Mouse (Mus musculus): ENCODE measurements around the gene Stat2. TPM values are rescaled to one million over a fixed set of nuclear protein-coding genes. Genes with fewer than 3 reads are reported as not detected.

The Stat2 gene
- 10 to 100 TPM in 1 of 2 experiments, 1 to 10 TPM in 1; 8.4 to 15.4 TPM for total RNA-seq (2021)

DNA sequence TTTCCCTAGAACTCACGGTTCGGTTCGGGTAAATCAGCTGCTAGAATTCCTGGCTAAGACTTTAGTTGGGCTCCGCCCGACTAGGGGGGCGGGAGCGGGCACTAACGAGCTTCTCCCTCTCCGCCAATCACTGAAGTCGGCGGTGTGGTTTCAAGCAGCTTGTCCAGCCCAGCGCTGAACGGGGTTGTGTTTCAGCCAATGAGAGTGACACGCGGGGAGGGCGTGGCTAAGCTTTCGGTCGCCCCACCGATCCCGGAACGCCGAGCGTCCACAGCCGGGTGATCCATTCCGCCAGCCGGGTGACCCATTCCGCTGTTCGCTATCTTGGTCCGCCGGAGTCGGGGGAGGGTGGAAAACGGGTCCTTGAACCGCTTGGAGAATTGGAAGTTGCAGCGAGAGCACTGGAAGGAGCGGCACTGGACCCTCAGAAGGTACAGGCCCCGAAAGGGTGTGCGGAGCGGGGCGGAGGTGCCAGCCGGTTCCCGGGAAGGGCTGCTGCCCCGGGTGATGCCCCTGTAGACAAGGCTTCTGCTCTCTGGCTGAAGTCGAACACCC, at the start of gene Stat2:
TSS of gene Stat2 (plus strand) at position 273 of the 555 bp plus-strand sequence.
- intact Hi-C loops (cut with DNase I): no loop called here

DNA sequence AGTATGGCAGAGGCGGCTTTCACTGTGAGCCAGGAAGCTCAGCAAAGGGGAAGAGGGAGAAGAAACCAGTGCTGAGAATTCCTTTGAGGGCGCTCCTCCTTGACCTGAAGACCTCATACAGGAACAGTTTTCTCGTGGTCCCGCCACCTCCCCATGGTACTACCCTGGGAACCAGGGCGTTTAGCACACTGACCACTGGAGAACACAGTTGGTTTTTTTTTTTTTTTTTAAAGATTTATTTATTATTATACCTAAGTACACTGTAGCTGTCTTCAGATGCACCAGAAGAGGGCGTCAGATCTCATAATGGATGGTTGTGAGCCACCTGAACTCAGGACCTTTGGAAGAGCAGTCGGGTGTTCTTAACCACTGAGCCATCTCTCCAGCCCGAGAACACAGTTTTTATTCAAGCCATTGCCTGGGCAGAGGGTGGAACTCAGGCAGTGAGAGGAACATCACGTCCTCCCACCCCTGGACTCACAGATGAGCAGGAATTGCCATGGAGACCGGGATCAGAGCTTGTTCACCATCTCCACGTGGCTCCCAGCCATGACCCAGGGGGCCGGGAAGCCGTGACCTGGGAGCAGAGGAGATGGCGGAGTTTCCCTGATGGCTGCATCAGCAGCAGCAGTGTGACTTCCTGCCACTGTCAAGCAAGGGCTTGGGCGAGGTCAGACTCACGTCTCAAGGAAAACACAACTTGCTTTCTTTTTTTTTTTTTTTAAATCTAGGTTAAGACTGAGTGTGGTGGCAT, 48.6 kb upstream of the Stat2 start:
- no peak for DNase-seq

More for the DNA sequence above, at the start of gene Stat2:
- peak; percentile 94 to 96 for DNase-seq

DNA sequence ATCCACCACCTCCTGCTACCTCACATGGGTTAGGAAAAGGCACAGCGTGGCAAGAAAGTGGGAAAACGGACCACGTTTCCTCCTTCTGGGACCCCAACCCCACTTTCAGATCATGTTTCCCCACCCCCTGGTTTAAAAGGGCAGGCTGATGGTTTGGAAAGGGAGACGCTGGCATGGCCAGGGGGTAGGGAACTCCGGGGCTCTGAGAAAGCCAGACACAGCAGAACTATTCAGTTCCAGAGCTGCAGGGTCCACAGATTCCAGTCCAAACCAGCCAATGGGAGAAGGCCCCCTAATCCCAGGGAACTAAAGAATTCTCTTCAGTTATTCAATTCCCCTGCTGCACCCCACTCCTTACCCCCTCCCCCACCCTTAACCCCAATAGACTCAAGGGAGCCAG, 45.3 kb upstream of the Stat2 start:
- DNase-seq: no peak
- intact Hi-C loops (cut with DNase I): no loop called here

More for the DNA sequence above, 48.6 kb upstream of the Stat2 start:
- intact Hi-C loops (cut with DNase I): no loop called here

DNA sequence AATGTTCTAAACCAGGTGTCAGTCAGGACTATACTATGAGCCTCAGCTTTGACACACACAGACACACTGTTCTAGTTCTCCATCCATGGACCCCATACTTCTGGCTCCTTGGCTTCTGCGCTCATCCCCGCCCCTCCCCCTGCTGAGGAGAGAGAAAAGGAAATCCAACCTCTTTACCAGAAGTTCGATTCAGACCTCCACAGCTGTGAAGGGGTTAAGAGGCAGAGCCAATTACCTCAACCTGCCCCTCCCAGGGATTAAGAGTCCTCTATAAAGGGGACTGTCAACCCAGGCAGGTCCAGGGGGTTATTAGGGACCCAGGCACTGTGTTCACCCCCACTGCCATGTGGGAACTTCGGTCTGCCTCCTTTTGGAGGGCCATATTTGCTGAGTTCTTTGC, 44.8 kb upstream of the Stat2 start, which contains the start of gene Mip:
TSS of gene Mip (plus strand) at position 301 of the 400 bp plus-strand sequence.
- intact Hi-C loops (cut with DNase I): no loop called here
- DNase-seq: no peak

DNA sequence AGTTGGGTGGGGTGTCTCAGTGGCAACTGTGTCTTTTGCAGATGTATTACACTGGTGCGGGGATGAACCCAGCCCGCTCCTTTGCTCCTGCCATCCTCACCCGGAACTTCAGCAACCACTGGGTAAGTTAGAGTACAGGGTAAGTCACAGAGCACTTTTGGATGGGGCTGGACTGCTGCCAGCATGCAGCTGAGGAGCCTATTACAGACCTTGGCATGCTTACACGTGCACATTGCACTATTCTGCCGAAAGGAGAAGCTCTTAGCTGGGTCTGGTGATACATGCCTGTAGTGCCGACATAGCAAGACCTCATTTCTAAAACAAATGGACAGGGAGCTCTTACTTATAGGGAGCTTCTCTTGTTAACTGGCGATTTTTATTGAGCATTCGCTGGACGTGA, 42.8 kb upstream of the Stat2 start:
- intact Hi-C loops (cut with DNase I): no loop called here
- no peak for DNase-seq

DNA sequence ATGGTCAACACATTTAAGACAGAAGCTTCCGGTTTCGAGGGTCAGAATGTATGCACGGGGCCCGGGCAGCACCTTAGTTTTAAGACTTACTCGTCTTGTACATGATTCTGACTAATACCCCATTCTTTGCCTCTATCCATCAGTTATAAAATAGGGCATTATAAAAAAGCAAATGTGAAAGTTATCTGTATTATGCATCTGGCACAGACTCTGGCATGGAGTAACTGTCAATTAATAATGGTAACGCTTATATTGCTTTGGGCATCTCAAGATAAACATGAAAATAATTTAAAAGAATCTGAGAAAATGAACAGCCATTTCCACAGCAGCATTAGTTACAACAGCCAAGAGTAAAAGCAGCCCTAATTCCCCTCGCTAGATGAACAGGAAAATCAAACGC, 42.4 kb upstream of the Stat2 start:
- intact Hi-C loops (cut with DNase I): no loop called here
- DNase-seq: no peak

DNA sequence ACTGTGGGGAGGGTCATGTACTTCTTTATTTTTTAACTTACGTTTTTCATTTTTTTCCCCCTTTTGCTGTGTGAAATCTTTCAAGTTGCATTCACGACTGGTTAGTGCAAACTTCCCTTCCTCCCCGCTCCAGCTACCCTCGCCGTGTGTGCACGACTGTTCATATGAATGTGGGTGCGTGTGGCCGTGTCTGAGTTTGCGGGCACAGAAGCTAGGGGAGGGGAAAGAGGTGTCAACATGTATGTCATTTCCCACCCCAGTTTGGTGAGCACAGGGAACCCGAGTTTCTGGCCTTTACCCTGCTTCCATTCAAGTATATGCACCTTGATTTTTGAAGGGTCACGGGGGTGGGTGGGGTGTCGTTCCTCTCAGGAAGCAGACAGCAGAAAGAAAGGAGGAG, 39.8 kb upstream of the Stat2 start:
- DNase-seq: no peak
- intact Hi-C loops (cut with DNase I): loop anchor here (2.0 kb wide), 1 partner anchor 18 kb away; no protein-coding TSS in a partner anchor

DNA sequence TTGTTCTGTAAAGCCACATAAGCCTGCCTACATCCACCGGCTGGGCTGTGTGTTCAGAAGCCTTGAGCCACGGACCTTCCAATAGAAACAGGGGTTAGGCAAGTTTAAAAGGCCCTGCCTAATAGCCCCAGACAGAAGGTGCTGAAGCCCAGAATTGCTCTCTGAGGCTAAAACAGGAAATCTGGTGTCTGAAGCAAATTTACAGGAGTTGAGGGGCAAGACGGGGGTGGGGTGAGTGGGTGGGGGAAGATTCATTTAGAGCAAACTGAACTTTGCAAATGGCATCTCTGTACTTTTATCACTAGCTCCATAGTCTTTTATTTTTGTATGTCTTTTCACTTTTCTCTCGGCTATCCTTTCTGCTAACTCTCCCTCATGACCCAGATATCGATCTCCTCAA, 39.2 kb upstream of the Stat2 start:
- intact Hi-C loops (cut with DNase I): loop anchor here (2.0 kb wide), 1 partner anchor 18 kb away; no protein-coding TSS in a partner anchor

DNA sequence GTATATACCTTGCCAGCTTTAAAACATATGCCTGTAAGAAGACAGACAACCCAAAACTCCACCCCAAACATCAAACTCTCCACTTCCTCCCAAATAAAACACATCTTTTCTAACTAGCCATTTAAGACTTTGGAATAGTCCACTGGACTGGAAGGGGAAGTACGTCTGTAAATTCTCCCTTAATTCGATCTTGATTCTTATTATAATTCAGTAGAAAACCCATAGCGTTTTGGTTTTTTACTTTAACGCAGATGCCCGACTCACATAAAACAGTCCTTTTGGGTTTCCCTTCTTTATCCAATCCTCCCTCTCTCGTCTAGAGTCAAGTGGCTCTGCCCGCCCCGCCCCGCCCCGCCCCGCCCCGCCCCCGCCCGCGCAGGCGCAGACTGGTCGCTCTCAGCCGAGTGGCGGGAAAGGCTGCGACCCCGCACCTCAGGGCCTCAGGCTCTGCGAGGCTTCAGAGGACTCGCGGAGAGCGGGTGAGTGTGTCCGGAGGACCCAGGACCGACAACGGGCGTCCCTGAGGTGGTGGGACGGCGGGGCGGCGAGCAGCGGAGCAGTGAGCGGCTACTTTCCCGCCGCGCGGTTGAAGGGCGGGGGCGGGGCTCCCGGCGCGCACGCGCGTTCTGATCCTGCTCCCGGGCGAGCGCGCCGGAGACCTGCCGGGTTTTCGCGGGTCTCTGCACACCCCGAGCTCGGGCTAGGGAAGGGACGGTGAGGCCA, 38.5 kb upstream of the Stat2 start, which contains the start of gene Timeless:
TSS of gene Timeless (plus strand) at position 369 of the 723 bp plus-strand sequence.
- intact Hi-C loops (cut with DNase I): loop anchor here (2.0 kb wide), 2 partner anchors 19 to 37 kb away; partner anchors contain the start of gene Apof
- peak; percentile 94 to 98 for DNase-seq

More for the DNA sequence above, 39.2 kb upstream of the Stat2 start:
- DNase-seq: no peak

DNA sequence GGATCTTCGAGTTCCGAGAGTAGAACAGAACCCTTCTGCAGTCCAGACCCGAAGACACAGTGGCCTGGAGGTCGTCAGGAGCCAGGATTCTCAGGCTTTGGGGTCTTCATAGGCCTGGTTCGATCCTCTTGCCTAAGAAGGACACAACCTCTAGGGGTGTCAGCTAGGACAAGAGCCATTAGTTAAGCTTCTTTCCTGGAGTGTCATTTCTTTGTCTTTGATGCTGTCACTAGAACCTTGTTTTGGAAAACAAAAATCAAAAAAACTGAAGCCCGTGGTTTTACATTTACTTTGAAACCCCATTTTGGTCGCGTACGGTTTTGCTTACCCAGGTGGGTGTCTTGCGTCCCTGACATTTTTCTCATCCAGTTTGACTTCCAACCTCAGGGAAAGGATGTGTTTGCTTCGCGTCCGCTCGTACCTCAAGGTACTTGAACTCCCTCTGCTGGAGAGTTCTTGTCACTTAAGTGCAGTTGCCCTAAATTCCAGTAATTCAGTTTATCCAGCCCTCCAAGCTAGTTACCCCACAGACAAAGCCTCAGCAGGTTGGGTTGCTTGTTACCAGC, 37.9 kb upstream of the Stat2 start:
- intact Hi-C loops (cut with DNase I): loop anchor here (2.0 kb wide), 1 partner anchor 36 kb away; the partner anchor contains the start of gene Apof
- DNase-seq: peak; percentile 49 to 59

DNA sequence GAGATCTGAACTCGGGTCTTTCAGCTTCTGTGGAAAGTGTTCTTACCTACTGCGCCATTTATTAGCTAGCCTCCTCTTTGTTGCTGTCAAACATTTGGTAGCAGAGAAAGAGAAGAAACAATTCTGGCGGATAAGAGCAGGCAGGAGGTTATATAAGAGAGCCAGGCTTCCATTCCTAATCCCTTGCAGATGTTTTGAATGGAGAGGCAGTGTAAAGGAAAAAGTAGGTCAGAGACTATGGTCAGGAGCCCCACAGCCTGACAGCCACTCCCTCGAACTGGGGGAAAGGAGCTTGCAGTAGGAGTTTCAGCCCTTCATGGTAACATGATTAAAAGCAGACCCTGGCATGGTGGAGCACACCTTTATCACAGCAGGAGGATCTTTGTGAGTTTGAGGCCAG, 34.0 kb upstream of the Stat2 start:
- DNase-seq: no peak
- intact Hi-C loops (cut with DNase I): no loop called here

DNA sequence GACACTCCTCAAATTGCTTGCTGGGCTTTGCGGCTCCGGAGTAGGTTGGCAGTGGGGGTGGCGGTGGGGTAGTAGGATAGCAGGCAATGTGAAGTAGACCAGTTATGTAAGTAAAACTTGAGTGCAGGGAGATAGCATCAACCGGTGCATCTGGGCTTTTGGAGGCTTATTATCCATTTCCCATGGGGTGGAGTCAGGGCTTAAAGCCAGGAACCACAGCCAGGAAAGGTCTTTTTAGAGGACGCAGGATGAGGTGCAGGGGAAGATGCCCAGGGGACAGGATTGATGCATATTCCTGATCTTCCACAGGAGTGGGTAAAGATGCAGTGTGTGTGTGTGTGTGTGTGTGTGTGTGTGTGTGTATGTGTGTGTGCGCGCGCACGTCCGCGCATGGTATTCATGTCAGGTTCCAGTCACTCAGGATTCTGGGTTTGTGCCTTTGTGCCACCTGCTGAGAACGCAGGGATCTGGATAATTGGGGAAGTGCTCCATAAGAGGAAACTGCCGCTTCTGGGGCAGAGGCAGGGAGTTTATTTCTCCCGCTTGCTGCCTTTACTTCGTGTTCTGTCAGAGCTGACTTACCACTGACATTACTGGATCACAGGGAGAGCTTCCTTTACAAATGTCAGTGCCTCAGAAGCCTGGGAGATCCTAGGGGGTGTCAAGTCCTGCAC, 32.4 kb upstream of the Stat2 start:
- DNase-seq: peak; percentile 50 to 57
- intact Hi-C loops (cut with DNase I): no loop called here

DNA sequence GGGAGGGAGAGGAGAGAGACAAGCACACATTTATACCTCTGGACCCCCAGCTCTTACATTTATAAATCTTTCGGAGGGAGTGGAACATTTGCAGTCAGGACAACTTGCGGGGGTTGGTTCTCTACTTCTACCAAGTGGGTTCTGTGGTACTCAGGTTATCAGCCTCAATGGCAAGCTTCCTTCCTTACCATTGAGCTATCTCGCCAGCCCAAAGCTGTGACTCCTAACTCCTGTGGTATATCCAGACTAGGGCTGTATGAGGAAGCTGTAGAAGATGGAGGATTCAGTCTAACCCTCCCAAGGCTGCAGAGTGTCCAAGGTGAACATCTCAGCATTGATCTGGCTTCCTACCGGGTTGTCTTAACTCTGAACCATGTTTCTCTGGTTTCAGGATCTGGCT, 31.2 kb upstream of the Stat2 start:
- intact Hi-C loops (cut with DNase I): no loop called here
- DNase-seq: no peak

DNA sequence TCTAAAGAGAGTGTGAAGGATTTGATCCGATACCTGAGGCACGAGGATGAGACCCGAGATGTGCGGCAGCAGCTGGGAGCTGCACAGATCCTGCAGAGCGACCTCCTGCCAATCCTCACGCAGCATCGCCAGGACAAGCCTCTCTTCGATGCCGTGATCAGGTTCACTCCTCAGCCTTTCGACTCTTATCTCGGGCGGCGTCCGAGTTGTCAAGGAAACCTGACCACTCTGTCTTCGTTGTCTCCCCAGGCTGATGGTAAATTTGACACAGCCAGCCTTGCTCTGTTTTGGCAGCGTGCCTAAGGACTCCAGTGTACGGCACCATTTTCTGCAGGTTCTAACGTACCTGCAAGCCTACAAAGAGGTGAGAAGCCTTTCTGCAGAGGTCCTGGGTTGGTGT, 30.2 kb upstream of the Stat2 start:
- no peak for DNase-seq
- intact Hi-C loops (cut with DNase I): no loop called here

DNA sequence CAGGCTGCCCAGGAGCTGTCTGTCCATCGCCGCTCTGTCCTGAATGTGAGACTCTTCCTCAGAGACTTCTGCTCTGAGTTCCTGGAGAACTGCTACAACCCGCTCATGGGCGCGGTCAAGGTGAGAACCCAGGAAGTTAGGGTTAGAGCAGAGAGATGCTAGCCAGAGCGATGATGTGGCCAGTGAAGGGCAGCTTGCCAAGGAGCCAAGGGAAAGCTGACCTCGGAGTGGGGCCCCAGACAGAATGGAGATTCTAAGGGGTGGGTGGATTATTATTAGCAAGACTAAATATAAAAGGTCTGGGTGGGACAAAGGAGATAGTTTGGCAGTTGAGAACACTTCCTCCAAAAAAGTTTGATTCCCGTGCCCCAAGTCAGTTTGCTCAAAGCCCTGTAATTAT, 27.1 kb upstream of the Stat2 start:
- peak; percentile 28 to 32 for DNase-seq
- intact Hi-C loops (cut with DNase I): no loop called here

DNA sequence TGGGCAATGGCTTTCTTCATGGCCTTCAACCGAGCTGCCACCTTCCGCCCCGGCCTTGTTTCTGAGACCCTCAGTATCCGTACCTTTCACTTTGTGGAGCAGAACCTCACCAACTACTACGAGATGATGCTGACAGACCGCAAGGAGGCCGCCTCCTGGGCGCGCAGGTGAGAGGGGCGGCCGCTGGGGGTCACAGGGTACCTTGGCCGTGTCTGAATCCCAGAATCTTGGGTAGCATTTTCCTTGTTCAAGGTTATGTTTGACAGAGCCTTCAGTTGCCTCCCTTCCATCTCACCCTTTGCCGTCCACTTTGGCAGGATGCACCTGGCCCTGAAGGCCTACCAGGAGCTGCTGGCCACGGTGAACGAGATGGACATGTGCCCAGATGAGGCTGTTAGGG, 26.2 kb upstream of the Stat2 start:
- no peak for DNase-seq
- intact Hi-C loops (cut with DNase I): no loop called here

DNA sequence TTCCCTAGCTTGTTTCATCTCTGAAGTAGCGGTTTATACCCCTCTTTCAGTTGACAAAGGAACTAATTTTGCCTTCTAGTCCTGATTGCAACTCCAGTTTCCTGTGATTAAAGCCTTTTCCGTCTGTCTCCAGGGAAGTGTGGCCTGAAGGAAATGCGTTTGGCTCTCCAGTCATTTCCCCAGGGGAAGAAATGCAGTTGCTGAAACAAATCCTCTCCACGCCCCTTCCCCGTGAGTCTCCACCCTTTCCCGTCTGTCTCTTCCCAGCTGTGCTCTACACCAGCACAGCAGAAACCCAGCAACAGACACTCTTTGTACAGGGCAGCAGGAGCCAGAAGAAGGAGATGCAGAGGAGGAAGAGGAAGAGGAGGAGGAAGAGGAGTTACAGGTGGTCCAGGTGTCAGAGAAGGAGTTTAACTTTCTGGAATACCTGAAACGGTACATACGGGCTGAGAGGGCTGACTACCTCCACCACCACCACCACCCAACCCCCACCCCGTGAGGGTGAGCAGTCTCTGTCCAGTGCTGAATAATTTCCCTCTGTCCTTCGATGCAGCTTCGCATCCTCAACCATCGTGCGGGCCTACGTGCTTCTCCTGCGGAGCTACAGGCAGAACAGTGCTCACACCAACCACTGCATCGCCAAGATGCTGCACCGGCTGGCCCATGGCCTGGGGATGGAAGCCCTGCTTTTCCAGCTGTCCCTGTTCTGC, 23.2 kb upstream of the Stat2 start:
- intact Hi-C loops (cut with DNase I): no loop called here
- DNase-seq: peak; percentile 61 to 65

DNA sequence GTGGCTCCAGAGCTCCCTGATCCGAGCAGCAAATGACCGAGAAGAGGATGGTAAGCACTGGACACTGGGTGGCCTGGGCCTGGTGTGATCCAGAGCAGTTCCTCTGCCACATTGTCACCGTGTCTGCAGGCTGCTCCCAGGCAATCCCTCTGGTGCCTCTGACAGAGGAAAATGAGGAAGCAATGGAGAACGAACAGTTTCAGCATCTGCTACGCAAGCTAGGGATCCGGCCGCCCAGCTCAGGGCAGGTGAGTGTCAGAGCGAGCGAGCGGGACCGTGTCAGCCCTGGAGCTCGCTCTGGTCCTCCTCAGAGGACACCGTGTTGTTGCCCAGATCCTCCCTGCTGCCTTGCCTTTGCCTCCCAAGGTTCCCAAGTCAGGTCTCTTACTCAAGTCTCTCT, 19.8 kb upstream of the Stat2 start:
- no peak for DNase-seq
- intact Hi-C loops (cut with DNase I): no loop called here

DNA sequence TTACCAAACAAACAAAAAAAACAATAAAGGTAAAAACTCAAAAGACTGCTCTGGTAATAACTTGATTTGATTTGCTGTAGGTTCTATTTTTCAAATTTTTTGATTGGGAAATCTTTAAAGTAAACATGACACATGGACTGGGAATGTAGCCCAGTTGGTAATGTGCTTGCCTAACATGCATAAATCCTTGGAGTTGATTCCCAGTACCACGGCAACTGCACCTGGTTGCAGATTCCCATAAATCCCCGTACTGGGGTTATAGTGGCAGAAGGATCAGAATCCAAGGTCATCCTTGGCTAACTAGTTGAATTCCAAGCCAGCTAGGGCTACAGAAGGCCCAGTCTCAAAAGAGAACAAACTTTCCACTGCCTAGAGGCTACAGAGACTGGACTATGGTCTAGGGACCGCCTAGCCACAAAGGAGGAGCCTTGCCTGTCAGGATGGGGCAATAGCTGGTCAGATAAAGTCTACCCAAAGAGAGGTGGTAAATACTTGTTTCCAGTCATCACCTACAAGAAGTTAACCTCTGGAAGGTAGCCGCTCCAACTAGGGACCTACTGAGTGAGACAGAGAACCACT, 16.6 kb upstream of the Stat2 start, which contains the start of gene Apon:
TSS of gene Apon (plus strand) at position 420 of the 579 bp plus-strand sequence.
- intact Hi-C loops (cut with DNase I): no loop called here
- DNase-seq: no peak
